Mouse (Mus musculus) duodenum, adult 2 months (tissue): ENCODE data around the gene Rbmx2. TPM values are rescaled to one million over a fixed set of nuclear protein-coding genes. Genes with fewer than 3 reads are reported as not detected.

Source experiments
- polyA plus RNA-seq: library from polyadenylated mRNA; depleted of rRNA; stranded (reverse); fragments of >200 nt; gene quantifications from 2 replicates; pipeline ENCODE4 v1.2.3, GENCODE M21; 2012; ENCODE audit warnings: low replicate concordance; rRNA removed

Gene Rbmx2
- 0.18 and 0.34 TPM in 2 replicates for polyA plus RNA-seq

DNA sequence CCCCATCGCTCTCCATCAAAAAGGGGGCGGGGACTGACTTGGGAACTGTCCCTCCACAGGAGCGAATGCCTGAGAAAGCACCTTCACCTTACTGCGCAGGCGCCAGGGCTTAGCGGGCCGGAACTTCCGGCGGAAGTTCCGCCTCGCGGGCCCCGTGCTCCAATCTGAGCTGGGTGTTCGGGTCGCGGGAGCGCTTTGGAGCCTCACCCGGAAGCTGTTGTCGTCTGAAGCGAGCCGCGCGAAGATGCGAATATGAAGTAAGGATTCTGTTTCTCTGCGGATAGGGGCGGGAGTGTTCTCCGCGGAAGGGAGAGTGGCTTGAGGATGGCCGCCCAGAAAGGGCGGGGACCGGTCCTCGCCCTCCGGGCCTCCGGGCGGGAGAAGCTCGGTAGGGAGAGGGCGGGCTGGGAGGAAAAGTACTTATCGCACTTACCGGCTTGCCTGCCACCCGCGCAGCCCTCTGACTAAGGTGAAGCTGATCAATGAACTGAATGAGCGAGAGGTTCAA lies at the start of gene Rbmx2:
TSS of gene Rbmx2 (plus strand) at position 141 of the 508 bp plus-strand sequence.

DNA sequence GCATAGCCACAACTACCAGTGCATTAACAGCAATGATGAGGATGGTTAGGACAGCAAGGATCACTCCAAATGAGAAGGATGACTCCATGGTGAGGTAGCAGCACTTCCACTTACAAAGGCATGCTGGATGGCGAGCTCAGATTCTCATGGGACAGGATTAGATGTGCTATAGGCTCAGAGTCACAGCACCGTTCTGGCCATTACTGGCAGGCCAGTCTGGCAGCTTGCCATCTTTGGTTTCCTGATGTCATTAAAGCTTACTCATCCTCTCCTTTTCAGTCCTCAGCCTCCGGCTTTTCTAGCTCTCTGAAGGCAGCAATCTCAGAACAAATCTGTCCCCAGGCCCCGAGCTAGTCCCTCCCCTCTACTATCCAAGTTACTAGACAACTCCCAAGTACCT lies 20.6 kb upstream of the Rbmx2 start, which contains the start of gene Gpr119:
TSS of gene Gpr119 (minus strand) at position 308 of the 400 bp plus-strand sequence.

Other genes starting within 250 kb of the Rbmx2 start
- gene Elf4, start 231.9 kb upstream of the Rbmx2 start, polyA plus RNA-seq: 12.9 and 16.4 TPM in 2 replicates
- gene Aifm1, start 181.4 kb upstream of the Rbmx2 start, polyA plus RNA-seq: 5.9 and 6.9 TPM in 2 replicates
- gene Rab33a, start 175.7 kb upstream of the Rbmx2 start, polyA plus RNA-seq: 0.23 TPM in 1 of 2 replicates, not detected in the other
- gene Zfp280c, start 100.5 kb upstream of the Rbmx2 start, polyA plus RNA-seq: 0.19 and 0.34 TPM in 2 replicates
- gene Slc25a14, start 71.6 kb upstream of the Rbmx2 start, polyA plus RNA-seq: 0.46 and 0.74 TPM in 2 replicates
- gene Gpr119, start 20.5 kb upstream of the Rbmx2 start, polyA plus RNA-seq: 0.13 TPM in 1 of 2 replicates, not detected in the other
- not detected in 2 replicates for gene Gm595, start 182.7 kb downstream of the Rbmx2 start, polyA plus RNA-seq